Mouse (Mus musculus) ES-Bruce4 (cell line): ENCODE measurements around the gene Tspan17. TPM values are rescaled to one million over a fixed set of nuclear protein-coding genes. Genes with fewer than 3 reads are reported as not detected.

Source experiments
- H3K27ac ChIP-seq: 2 replicates; pipeline ENCODE4 v1.5.1; 2012; ENCODE audit warnings: low read length, inconsistent platforms; ENCODE audit not compliant: insufficient read depth
- H3K27me3 ChIP-seq: 2 replicates; pipeline ENCODE4 v1.6.1; 2012; ENCODE audit warnings: mild to moderate bottlenecking, low read length, inconsistent platforms; ENCODE audit not compliant: control insufficient read depth, poor library complexity, insufficient read depth, severe bottlenecking
- H3K36me3 ChIP-seq: 2 replicates; pipeline ENCODE4 v1.6.1; 2012; ENCODE audit warnings: inconsistent platforms, mild to moderate bottlenecking, low read length, moderate library complexity; ENCODE audit not compliant: control insufficient read depth, poor library complexity, insufficient read depth, severe bottlenecking
- H3K4me1 ChIP-seq: one replicate; pipeline ENCODE4 v1.8.1; 2011; ENCODE audit warnings: low read length; ENCODE audit not compliant: control insufficient read depth, insufficient read depth
- H3K4me3 ChIP-seq: 2 replicates; pipeline ENCODE4 v1.5.1; 2011; ENCODE audit warnings: low read depth, mild to moderate bottlenecking, low read length
- H3K9ac ChIP-seq: 2 replicates; pipeline ENCODE4 v1.6.1; 2012; ENCODE audit warnings: low read depth, mild to moderate bottlenecking, inconsistent platforms; ENCODE audit not compliant: poor library complexity, severe bottlenecking
- H3K9me3 ChIP-seq: replicated peaks from 2 replicates; pipeline ENCODE4 v1.6.1; 2012; ENCODE audit warnings: mild to moderate bottlenecking, low read length, inconsistent platforms; ENCODE audit not compliant: control insufficient read depth, poor library complexity, insufficient read depth, severe bottlenecking
- CTCF ChIP-seq: IDR thresholded peaks from one replicate; pipeline ENCODE4 v1.8.1; 2011; ENCODE audit warnings: low read depth, low read length
- EP300 ChIP-seq: IDR thresholded peaks from 2 replicates; pipeline ENCODE4 v1.6.1; 2011; ENCODE audit warnings: low read depth, low read length; ENCODE audit not compliant: insufficient read depth
- POLR2A ChIP-seq: IDR thresholded peaks from one replicate; pipeline ENCODE4 v1.8.1; 2011; ENCODE audit warnings: low read length; ENCODE audit not compliant: insufficient read depth
- polyA plus RNA-seq: library from polyadenylated mRNA; stranded (reverse); fragments of >200 nt; gene quantifications from 2 replicates; pipeline ENCODE4 v1.2.4, GENCODE M21; 2011; ENCODE audit warnings: low read depth; ENCODE audit not compliant: missing spikeins, insufficient read depth, insufficient read length

The Tspan17 gene
- polyA plus RNA-seq, 1 experiment = 12.3 TPM

DNA sequence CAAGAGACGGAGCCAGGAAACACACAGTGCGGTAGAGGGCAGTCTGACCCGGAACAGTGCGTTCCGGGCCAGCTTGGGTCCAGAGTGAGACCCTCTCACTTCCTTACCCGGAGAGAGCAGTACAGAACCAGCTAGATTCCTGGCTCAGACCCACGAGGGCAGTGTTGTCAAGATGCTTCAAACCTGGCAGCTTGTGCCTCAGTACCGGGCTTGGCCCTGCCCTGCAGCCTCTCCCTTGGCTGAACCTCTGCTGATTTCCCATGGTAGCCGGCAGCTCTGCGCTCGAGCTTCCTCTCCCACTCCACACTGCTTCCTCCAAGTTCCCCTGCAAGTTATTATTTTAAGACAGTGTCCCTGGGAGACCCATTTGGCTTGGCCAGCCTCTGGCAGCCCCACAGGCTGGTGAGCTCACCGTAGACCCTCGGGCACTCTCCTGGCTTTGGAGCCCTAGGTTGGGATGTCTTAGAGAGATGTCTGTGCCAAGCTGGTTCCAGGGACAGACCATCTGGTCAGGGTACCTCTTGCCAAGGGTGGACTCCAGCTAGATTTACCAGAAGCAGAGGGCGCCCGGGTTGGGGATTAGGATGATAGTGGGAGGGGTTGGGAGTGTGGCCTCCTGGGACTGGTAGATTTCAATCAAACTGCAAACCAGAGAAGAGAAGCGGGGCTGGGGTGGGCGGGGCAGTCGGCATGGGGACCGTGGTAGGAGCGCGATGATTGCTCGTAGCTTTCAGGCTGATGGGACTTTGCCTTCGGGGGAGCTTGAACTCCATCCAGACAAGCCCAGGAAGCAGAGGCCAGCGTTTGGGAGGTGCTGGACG, 35.1 kb downstream of the Tspan17 start:
- Histone ChIP-seq H3K4me3 (peak overlapping the region; percentile 34), H3K27me3 (no peaks in the 10 kb centered on the region), H3K27ac (no peak overlapping the region)

GRCm38 (mm10) chr13:54827992-54828391, 38.8 kb downstream of the Tspan17 start:
- no peaks in the 10 kb centered on the region for H3K9me3 ChIP-seq
- H3K4me3 ChIP-seq = no peak overlapping the region
- H3K27ac ChIP-seq = no peak overlapping the region
- H3K4me1 ChIP-seq = no peaks in the 10 kb centered on the region
- no peaks in the 10 kb centered on the region for H3K27me3 ChIP-seq
- TF ChIP-seq CTCF (no peak), POLR2A (no peak), EP300 (no peak)
- H3K9ac ChIP-seq = no peak overlapping the region
- H3K36me3 ChIP-seq = no peaks in the 10 kb centered on the region

More for the DNA sequence above, 35.1 kb downstream of the Tspan17 start:
- no peaks in the 10 kb centered on the region for H3K36me3 ChIP-seq
- no peaks in the 10 kb centered on the region for H3K9me3 ChIP-seq
- TF ChIP-seq CTCF (peak; percentile 0), POLR2A (no peak), EP300 (0 out of 2 replicates have a peak, but pooled peaks have one; percentile 10)
- H3K4me1 ChIP-seq = peaks cover 1% of the 10 kb centered on the region
- no peak overlapping the region for H3K9ac ChIP-seq

- no peaks in the 10 kb centered on the region for H3K27me3 ChIP-seq
- no peak overlapping the region for H3K4me3 ChIP-seq
- no peak overlapping the region for H3K27ac ChIP-seq
- TF ChIP-seq CTCF (no peak), EP300 (no peak), POLR2A (no peak)
- H3K4me1 ChIP-seq = no peaks in the 10 kb centered on the region
- H3K9me3 ChIP-seq = no peaks in the 10 kb centered on the region
- H3K9ac ChIP-seq = no peak overlapping the region
- H3K36me3 ChIP-seq = no peaks in the 10 kb centered on the region
These were observed 39.3 kb downstream of the Tspan17 start for GRCm38 (mm10) chr13:54828508-54828907.

DNA sequence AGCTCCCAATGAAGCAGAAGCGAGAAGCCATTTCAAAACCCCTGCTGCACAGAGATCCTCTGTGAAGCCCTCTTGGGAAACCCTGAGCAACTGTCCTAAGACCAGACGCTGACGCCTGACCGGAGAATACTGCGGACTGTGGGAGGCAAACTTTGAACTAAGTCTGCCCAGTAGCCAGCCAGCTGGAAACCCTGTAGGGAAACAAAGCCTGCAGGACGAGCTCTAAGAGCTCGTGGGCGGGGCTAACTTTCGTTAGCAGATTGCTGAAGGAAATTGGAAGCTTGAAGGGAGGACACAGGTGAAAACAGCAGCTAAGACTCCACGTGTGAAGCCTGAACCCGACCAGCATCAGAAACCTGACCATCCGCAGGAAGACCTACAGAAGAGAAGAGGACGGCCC, 40.3 kb downstream of the Tspan17 start:
- Histone ChIP-seq H3K27ac (no peak overlapping the region), H3K9ac (no peak overlapping the region), H3K36me3 (no peaks in the 10 kb centered on the region), H3K4me1 (no peaks in the 10 kb centered on the region), H3K4me3 (no peak overlapping the region), H3K27me3 (no peaks in the 10 kb centered on the region), H3K9me3 (no peaks in the 10 kb centered on the region)
- TF ChIP-seq CTCF (no peak), EP300 (no peak), POLR2A (no peak)

- H3K4me1 ChIP-seq = peaks cover 2% of the 10 kb centered on the region
- TF ChIP-seq EP300 (no peak), CTCF (no peak), POLR2A (no peak)
- no peak overlapping the region for H3K27ac ChIP-seq
- H3K9ac ChIP-seq = no peak overlapping the region
- H3K4me3 ChIP-seq = no peak overlapping the region
- no peaks in the 10 kb centered on the region for H3K36me3 ChIP-seq
- H3K9me3 ChIP-seq = no peaks in the 10 kb centered on the region
- H3K27me3 ChIP-seq = no peaks in the 10 kb centered on the region
These were observed 47.3 kb downstream of the Tspan17 start for GRCm38 (mm10) chr13:54836351-54837030.

DNA sequence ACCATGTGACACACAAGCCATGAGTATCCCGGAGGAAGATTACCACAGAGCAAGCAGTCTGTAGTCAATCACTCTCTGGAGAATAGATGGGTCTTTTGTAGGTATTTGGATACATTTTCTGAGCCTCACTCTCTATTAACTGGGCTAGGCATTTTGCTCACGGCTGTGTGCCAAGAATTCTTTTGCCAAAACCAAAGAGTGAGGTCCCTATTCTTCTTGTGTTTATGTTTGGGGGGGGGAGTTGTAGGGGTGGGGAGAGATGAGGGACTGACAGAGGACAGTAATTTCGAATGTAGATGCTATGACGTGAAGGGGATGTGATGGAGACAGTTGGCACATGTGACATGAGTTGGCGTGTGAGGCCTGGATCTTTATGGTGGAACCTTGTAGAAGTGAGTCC, 47.9 kb downstream of the Tspan17 start:
- H3K9me3 ChIP-seq = no peaks in the 10 kb centered on the region
- H3K27me3 ChIP-seq = no peaks in the 10 kb centered on the region
- no peaks in the 10 kb centered on the region for H3K36me3 ChIP-seq
- H3K9ac ChIP-seq = no peak overlapping the region
- no peak for TF ChIP-seq POLR2A
- no peak for TF ChIP-seq CTCF
- no peak for TF ChIP-seq EP300
- no peak overlapping the region for H3K27ac ChIP-seq
- H3K4me3 ChIP-seq = no peak overlapping the region
- peaks cover 2% of the 10 kb centered on the region for H3K4me1 ChIP-seq
